Mouse (Mus musculus) embryo, embryonic 11.5 days (tissue): ENCODE results near the gene Gmds.

ENCODE experiments used
- DNase-seq: peaks from one replicate; pipeline ENCODE4 v3.0.0-alpha.2; 2012; ENCODE audit warnings: low read depth, low spot score

Gene Gmds

GRCm38 (mm10) chr13:31956112-31956511, 382.4 kb downstream of the Gmds start:
- DNase-seq: no peak

GRCm38 (mm10) chr13:31955171-31955570, 383.4 kb downstream of the Gmds start:
- no peak for DNase-seq

- no peak for DNase-seq
Measured at GRCm38 (mm10) chr13:31944676-31945210, 393.8 kb downstream of the Gmds start.

- no peak for DNase-seq
Measured at GRCm38 (mm10) chr13:31943482-31944275, 394.9 kb downstream of the Gmds start.

- no peak for DNase-seq
Measured at GRCm38 (mm10) chr13:31929299-31929698, 409.2 kb downstream of the Gmds start.

GRCm38 (mm10) chr13:31926599-31926998, 411.9 kb downstream of the Gmds start:
- DNase-seq: no peak

- DNase-seq: no peak
Measured at GRCm38 (mm10) chr13:31924506-31924905, 414.0 kb downstream of the Gmds start.

GRCm38 (mm10) chr13:31919716-31920115, 418.8 kb downstream of the Gmds start:
- no peak for DNase-seq

- no peak for DNase-seq
Measured at GRCm38 (mm10) chr13:31917387-31917786, 421.2 kb downstream of the Gmds start.

GRCm38 (mm10) chr13:31915748-31916147, 422.8 kb downstream of the Gmds start:
- DNase-seq: no peak

- no peak for DNase-seq
Measured at GRCm38 (mm10) chr13:31914901-31915587, 423.5 kb downstream of the Gmds start.

- DNase-seq: no peak
Measured at GRCm38 (mm10) chr13:31911956-31912355, 426.6 kb downstream of the Gmds start.

- no peak for DNase-seq
Measured at GRCm38 (mm10) chr13:31911362-31911761, 427.2 kb downstream of the Gmds start.

- no peak for DNase-seq
Measured at GRCm38 (mm10) chr13:31909031-31909430, 429.5 kb downstream of the Gmds start.

- no peak for DNase-seq
Measured at GRCm38 (mm10) chr13:31906514-31906913, 432.0 kb downstream of the Gmds start.

- no peak for DNase-seq
Measured at GRCm38 (mm10) chr13:31900191-31900590, 438.3 kb downstream of the Gmds start.

GRCm38 (mm10) chr13:31899392-31899791, 439.1 kb downstream of the Gmds start:
- DNase-seq: no peak

- DNase-seq: no peak
Measured at GRCm38 (mm10) chr13:31897493-31897892, 441.0 kb downstream of the Gmds start.

- no peak for DNase-seq
Measured at GRCm38 (mm10) chr13:31894511-31894910, 444.0 kb downstream of the Gmds start.

GRCm38 (mm10) chr13:31892913-31893514, 445.5 kb downstream of the Gmds start:
- no peak for DNase-seq

- no peak for DNase-seq
Measured at GRCm38 (mm10) chr13:31888500-31888899, 450.0 kb downstream of the Gmds start.

- no peak for DNase-seq
Measured at GRCm38 (mm10) chr13:31885769-31886168, 452.8 kb downstream of the Gmds start.
